Mouse (Mus musculus) MEL (cell line): ENCODE data around the gene Pdzd2. TPM values are rescaled to one million over a fixed set of nuclear protein-coding genes. Genes with fewer than 3 reads are reported as not detected.
A peak's percentile ranks its signal among the peaks of the same experiment; 100 is the strongest.

Experiments
- DNase-seq: peaks from one replicate; pipeline ENCODE4 v3.0.0; 2011; ENCODE audit warnings: low read depth, low spot score
- H3K27ac ChIP-seq: 2 replicates; pipeline ENCODE4 v1.5.1; 2012; ENCODE audit warnings: low read depth, mild to moderate bottlenecking, control low read depth, low read length, moderate library complexity; ENCODE audit not compliant: control insufficient read depth
- H3K27me3 ChIP-seq, 2 experiments: fragments of 150-350 bp in 1 of 2; sonication (generic) in 1 of 2; 2 replicates each; pipeline ENCODE4 v1.6.1; 2012; ENCODE audit warnings: low read length in 2 of 2, mild to moderate bottlenecking in 2 of 2, improper control_type of control experiment in 1 of 2, moderate library complexity in 1 of 2; ENCODE audit not compliant: insufficient read depth in 2 of 2, control insufficient read depth in 1 of 2
- H3K36me3 ChIP-seq, 2 experiments: 2 replicates each; pipeline ENCODE4 v1.6.1; 2012 to 2014; ENCODE audit warnings: low read length in 2 of 2, improper control_type of control experiment in 1 of 2, inconsistent platforms in 1 of 2, mild to moderate bottlenecking in 1 of 2; ENCODE audit not compliant: insufficient read depth in 2 of 2, control insufficient read depth in 1 of 2
- H3K4me1 ChIP-seq, 2 experiments: fragments of 150-350 bp in 1 of 2; sonication (generic) in 1 of 2; 2 replicates each; pipeline ENCODE4 v1.6.1; 2012; ENCODE audit warnings: low read length in 2 of 2, improper control_type of control experiment in 1 of 2, mild to moderate bottlenecking in 1 of 2; ENCODE audit not compliant: insufficient read depth in 2 of 2, control insufficient read depth in 1 of 2
- H3K4me3 ChIP-seq, 2 experiments: fragments of 150-350 bp in 1 of 2; sonication (generic) in 1 of 2; 2 replicates each; pipeline ENCODE4 v1.5.1; 2012; ENCODE audit warnings: low read depth in 2 of 2, low read length in 2 of 2, mild to moderate bottlenecking in 2 of 2, moderate library complexity in 2 of 2, control low read depth in 1 of 2, improper control_type of control experiment in 1 of 2; ENCODE audit not compliant: control insufficient read depth in 1 of 2, insufficient read depth in 1 of 2
- H3K79me2 ChIP-seq: 2 replicates; pipeline ENCODE4 v1.6.1; 2012; ENCODE audit warnings: mild to moderate bottlenecking, low read length, moderate library complexity; ENCODE audit not compliant: control insufficient read depth, poor library complexity, insufficient read depth
- H3K9ac ChIP-seq: 2 replicates; pipeline ENCODE4 v1.6.1; 2012; ENCODE audit warnings: low read depth, mild to moderate bottlenecking, control low read depth, low read length, moderate library complexity; ENCODE audit not compliant: control insufficient read depth, poor library complexity, severe bottlenecking
- H3K9me3 ChIP-seq: fragments of 150-350 bp; sonication (generic); replicated peaks from 2 replicates; pipeline ENCODE4 v1.6.1; 2012; ENCODE audit warnings: mild to moderate bottlenecking, low read length, improper control_type of control experiment, moderate library complexity; ENCODE audit not compliant: insufficient read depth
- CHD1 ChIP-seq: IDR thresholded peaks from 2 replicates; pipeline ENCODE4 v1.6.1; 2012; ENCODE audit warnings: low read depth, mild to moderate bottlenecking, inconsistent platforms, low read length, improper control_type of control experiment
- E2F4 ChIP-seq: IDR thresholded peaks from 2 replicates; pipeline ENCODE4 v1.6.1; 2011; ENCODE audit warnings: low read depth, low read length, improper control_type of control experiment, borderline replicate concordance
- EP300 ChIP-seq, 2 experiments: IDR thresholded peaks; 2 replicates each; pipeline ENCODE4 v1.6.1; 2011; ENCODE audit warnings: improper control_type of control experiment in 2 of 2, low read length in 2 of 2, low read depth in 1 of 2, mild to moderate bottlenecking in 1 of 2
- ETS1 ChIP-seq: IDR thresholded peaks from 2 replicates; pipeline ENCODE4 v1.6.1; 2012; ENCODE audit warnings: low read depth, mild to moderate bottlenecking, inconsistent platforms, low read length, improper control_type of control experiment, moderate library complexity
- MAFK ChIP-seq: IDR thresholded peaks from 2 replicates; pipeline ENCODE4 v1.6.1; 2011; ENCODE audit warnings: low read depth, mild to moderate bottlenecking, low read length, improper control_type of control experiment, borderline replicate concordance
- MAZ ChIP-seq: IDR thresholded peaks from 2 replicates; pipeline ENCODE4 v1.6.1; 2012; ENCODE audit warnings: low read depth, mild to moderate bottlenecking, inconsistent platforms, low read length, improper control_type of control experiment
- MEF2A ChIP-seq: IDR thresholded peaks from 2 replicates; pipeline ENCODE4 v1.6.1; 2014; ENCODE audit warnings: low read depth, mild to moderate bottlenecking, inconsistent platforms, low read length, improper control_type of control experiment; ENCODE audit not compliant: poor library complexity, insufficient replicate concordance, severe bottlenecking; ENCODE audit errors: extremely low read depth
- NRF1 ChIP-seq: IDR thresholded peaks from 2 replicates; pipeline ENCODE4 v1.6.1; 2014; ENCODE audit warnings: low read depth, mild to moderate bottlenecking, inconsistent platforms, low read length, improper control_type of control experiment, moderate library complexity; ENCODE audit not compliant: poor library complexity, insufficient read depth, severe bottlenecking
- POLR2AphosphoS5 ChIP-seq: IDR thresholded peaks from 2 replicates; pipeline ENCODE4 v1.6.1; 2012; ENCODE audit warnings: low read depth, borderline replicate concordance, mild to moderate bottlenecking, inconsistent platforms, low read length, moderate library complexity, mixed read lengths
- USF2 ChIP-seq, 2 experiments: IDR thresholded peaks; 2 replicates each; pipeline ENCODE4 v1.6.1; 2011 to 2012; ENCODE audit warnings: improper control_type of control experiment in 2 of 2, low read length in 2 of 2, borderline replicate concordance in 1 of 2, inconsistent platforms in 1 of 2, low read depth in 1 of 2, mild to moderate bottlenecking in 1 of 2; ENCODE audit not compliant: insufficient read depth in 1 of 2
- ZC3H11A ChIP-seq: IDR thresholded peaks from 2 replicates; pipeline ENCODE4 v1.6.1; 2012; ENCODE audit warnings: low read depth, mild to moderate bottlenecking, inconsistent platforms, low read length, improper control_type of control experiment
- ZMIZ1 ChIP-seq: IDR thresholded peaks from 2 replicates; pipeline ENCODE4 v1.6.1; 2012; ENCODE audit warnings: low read depth, mild to moderate bottlenecking, inconsistent platforms, low read length, improper control_type of control experiment, moderate library complexity
- polyA plus RNA-seq, 2 experiments: library from polyadenylated mRNA; stranded (reverse) in 1 of 2; unstranded in 1 of 2; fragments of >175 nt in 1 of 2; fragments of >200 nt in 1 of 2; gene quantifications; 2 replicates each; pipeline versions ENCODE4 v1.2.1 to v1.2.4; 2012; ENCODE audit warnings: low replicate concordance in 2 of 2, low read depth in 1 of 2; ENCODE audit not compliant: insufficient read length in 2 of 2, insufficient read depth in 1 of 2, missing spikeins in 1 of 2
- total RNA-seq: library from RNA; depleted of rRNA; stranded (reverse); fragments of 300-350 nt; gene quantifications from 2 replicates; pipeline ENCODE4 v1.2.3, GENCODE M21; 2012

Gene Pdzd2
- total and polyA plus RNA-seq, 3 experiments, result 0.15 to 0.33 TPM; not detected in 1

DNA sequence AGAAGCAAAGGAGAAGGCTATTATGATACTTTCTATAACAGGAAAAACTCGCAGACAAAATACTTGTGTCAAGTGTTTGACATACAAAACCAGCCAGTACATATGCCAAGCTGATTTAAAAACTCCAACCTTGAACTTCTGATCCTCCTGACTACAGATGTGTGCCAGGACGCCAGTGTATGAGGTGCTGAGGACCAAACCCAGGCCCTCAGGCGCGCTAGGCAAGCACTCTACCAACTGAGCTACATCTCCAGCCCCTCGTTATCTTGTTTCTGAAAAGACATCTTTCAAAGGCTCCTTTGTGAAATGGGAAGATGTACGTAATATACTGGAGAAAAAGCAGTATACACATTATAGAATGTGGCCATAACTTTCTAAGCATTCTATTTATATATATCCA is 59.7 kb downstream of the Pdzd2 start:
- Histone ChIP-seq H3K9me3 (no peaks in the 10 kb centered on the region), H3K36me3 (no peaks in the 10 kb centered on the region), H3K27me3 (peaks cover 0 to 2% of the 10 kb centered on the region in 2 experiments; a peak in 1 of 4 replicates), H3K9ac (no peak overlapping the region), H3K79me2 (no peaks in the 10 kb centered on the region), H3K4me1 (no peaks in the 10 kb centered on the region), H3K27ac (no peak overlapping the region)
- no peak for DNase-seq
- TF ChIP-seq E2F4 (no peak), POLR2AphosphoS5 (no peak), EP300 (IDR thresholded peaks at IDR 0.05; ENCODE audit: low read depth in 1 of 2, low read length in 2 of 2) (no peak), MAZ (no peak), NRF1 (no peak), ZC3H11A (no peak), CHD1 (no peak)
- TF ChIP-seq, all 39 proteins: peak for 0
- no peak overlapping the region for H3K4me3 ChIP-seq

DNA sequence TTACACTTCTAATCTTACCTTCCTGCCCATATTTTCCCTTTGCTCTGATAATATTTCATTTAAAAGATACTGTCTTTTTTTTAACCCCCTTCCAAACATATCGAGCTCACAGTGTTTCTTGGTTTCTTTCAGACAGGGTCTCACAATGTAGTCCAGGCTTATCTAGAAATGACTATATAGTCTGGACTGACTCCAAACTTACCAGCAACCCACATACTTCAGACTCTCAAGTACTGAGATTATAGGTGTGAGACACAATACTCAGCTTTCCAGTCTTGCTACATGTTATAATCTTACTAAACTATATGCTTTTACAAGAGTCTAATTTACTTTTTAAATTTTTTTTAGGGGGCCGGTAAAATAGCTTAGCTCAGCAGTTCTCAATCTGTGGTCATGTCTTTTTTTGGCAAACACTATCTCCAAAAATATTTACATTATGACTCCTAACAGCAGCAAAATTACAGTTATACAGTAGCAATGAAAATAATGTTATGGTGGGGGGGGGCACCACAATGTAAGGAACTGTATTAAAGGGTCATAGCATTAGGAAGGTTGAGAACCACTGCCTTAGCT is 61.1 kb downstream of the Pdzd2 start:
- TF ChIP-seq MAFK, result peak; percentile 81
- no peak for TF ChIP-seq ZC3H11A
- Histone ChIP-seq H3K9me3 (no peaks in the 10 kb centered on the region), H3K4me3 (no peak overlapping the region), H3K79me2 (no peaks in the 10 kb centered on the region), H3K9ac (no peak overlapping the region), H3K27me3 (peaks cover 0 to 2% of the 10 kb centered on the region in 2 experiments; a peak in 1 of 4 replicates), H3K36me3 (no peaks in the 10 kb centered on the region), H3K27ac (no peak overlapping the region), H3K4me1 (no peaks in the 10 kb centered on the region)
- no peak for DNase-seq

DNA sequence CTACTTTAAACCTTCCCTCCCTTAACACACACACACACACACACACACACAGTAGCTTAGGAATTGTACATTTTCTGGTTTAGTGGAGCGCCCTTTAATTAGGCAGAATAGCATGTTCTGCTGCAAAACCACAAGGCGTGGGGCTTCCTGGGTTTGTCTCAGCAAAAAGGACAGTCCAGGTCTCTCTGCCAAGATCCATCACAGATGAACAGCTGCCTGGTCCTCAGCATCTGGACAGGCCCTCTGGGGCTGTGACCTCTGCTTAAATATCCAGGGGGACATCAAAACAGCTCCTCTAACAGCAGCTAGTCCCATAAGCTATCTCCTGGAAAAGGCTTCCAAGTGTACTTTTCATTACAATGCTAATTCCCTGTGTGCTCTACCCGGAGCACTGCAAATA is 64.4 kb downstream of the Pdzd2 start:
- no peaks in the 10 kb centered on the region for H3K36me3 ChIP-seq
- H3K9me3 ChIP-seq, result no peaks in the 10 kb centered on the region
- H3K79me2 ChIP-seq, result no peaks in the 10 kb centered on the region
- no peak overlapping the region for H3K27ac ChIP-seq
- H3K4me1 ChIP-seq, result no peaks in the 10 kb centered on the region
- H3K4me3 ChIP-seq, result no peak overlapping the region
- TF ChIP-seq ETS1 (no peak), MEF2A (no peak), ZC3H11A (no peak), USF2 (IDR thresholded peaks at IDR 0.05; ENCODE audit: borderline replicate concordance in 1 of 2, insufficient read depth in 1 of 2, low read depth in 1 of 2, low read length in 2 of 2) (no peak), ZMIZ1 (no peak)
- peaks cover 0 to 2% of the 10 kb centered on the region in 2 experiments; a peak in 1 of 4 replicates for H3K27me3 ChIP-seq
- DNase-seq, result no peak
- H3K9ac ChIP-seq, result no peak overlapping the region
